Mouse (Mus musculus) thymus, postnatal 4 days (tissue): ENCODE results near the gene Ccdc175.

Source experiments
- DNase-seq: peaks from one replicate; pipeline ENCODE4 v3.0.0; 2021

Ccdc175 gene

GRCm38 (mm10) chr12:72096966-72097365, 87.9 kb downstream of the Ccdc175 start:
- no peak for DNase-seq

- no peak for DNase-seq
Measured at GRCm38 (mm10) chr12:72089802-72090201, 95.0 kb downstream of the Ccdc175 start.

- peak; percentile 22 for DNase-seq
Measured at GRCm38 (mm10) chr12:72086166-72086825, 98.5 kb downstream of the Ccdc175 start.

GRCm38 (mm10) chr12:72085329-72086165, 99.3 kb downstream of the Ccdc175 start, which contains the start of the genes L3hypdh and Jkamp:
TSS of gene L3hypdh (minus strand) at chr12:72085439.
TSS of gene Jkamp (plus strand) at chr12:72085589.
- peak; percentile 100 for DNase-seq

GRCm38 (mm10) chr12:72085024-72085328, 99.9 kb downstream of the Ccdc175 start:
- DNase-seq, result no peak

GRCm38 (mm10) chr12:72084261-72085023, 100.4 kb downstream of the Ccdc175 start:
- no peak for DNase-seq

GRCm38 (mm10) chr12:72083265-72083664, 101.6 kb downstream of the Ccdc175 start:
- DNase-seq, result no peak

GRCm38 (mm10) chr12:72082370-72082769, 102.5 kb downstream of the Ccdc175 start:
- no peak for DNase-seq

GRCm38 (mm10) chr12:72081961-72082360, 102.9 kb downstream of the Ccdc175 start:
- DNase-seq, result no peak

GRCm38 (mm10) chr12:72078248-72078647, 106.6 kb downstream of the Ccdc175 start:
- DNase-seq, result no peak

GRCm38 (mm10) chr12:72070327-72071269, 114.2 kb downstream of the Ccdc175 start, which contains the start of gene Gpr135:
TSS of gene Gpr135 (minus strand) at chr12:72071125.
- peak; percentile 83 for DNase-seq

- DNase-seq, result no peak
Measured at GRCm38 (mm10) chr12:72069626-72070326, 115.1 kb downstream of the Ccdc175 start.

- DNase-seq, result no peak
Measured at GRCm38 (mm10) chr12:72057780-72058179, 127.0 kb downstream of the Ccdc175 start.

- DNase-seq, result no peak
Measured at GRCm38 (mm10) chr12:72053851-72054250, 131.0 kb downstream of the Ccdc175 start.

GRCm38 (mm10) chr12:72053303-72053702, 131.5 kb downstream of the Ccdc175 start:
- DNase-seq, result no peak

GRCm38 (mm10) chr12:72052571-72052970, 132.3 kb downstream of the Ccdc175 start:
- DNase-seq, result no peak
